Mouse (Mus musculus) T-helper 1 cell (primary cell): ENCODE results near the gene Ctnnd2.

Experiments used
- in situ Hi-C: fragments of 300-600 bp; cut with MboI, MseI; formaldehyde crosslinking; loops from one replicate; pipeline ENCODE4 v1.15.1; 2025; ENCODE audit warnings: high pct_unique_total_duplicates

Ctnnd2 gene

DNA sequence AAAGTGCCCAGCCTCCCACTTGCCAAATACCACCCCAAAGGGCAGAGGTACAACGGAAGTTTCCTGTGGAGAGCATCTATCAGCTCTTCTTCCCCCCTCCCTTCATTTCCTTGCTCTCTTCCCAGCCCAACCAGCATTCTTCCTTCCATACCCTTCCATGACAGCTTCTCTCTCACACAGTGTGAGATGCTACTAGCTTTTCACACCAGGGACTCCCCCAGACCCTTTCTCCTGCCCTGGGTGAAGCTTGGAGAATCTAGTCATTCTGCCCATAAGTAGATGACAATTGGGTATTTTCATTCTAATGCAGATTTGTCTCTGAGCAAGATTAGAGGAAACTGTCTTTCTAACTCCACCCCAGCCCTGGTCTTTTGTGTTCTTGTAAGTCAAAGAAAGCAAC lies 473.3 kb downstream of the Ctnnd2 start:
- in situ Hi-C loops: no loop called here

DNA sequence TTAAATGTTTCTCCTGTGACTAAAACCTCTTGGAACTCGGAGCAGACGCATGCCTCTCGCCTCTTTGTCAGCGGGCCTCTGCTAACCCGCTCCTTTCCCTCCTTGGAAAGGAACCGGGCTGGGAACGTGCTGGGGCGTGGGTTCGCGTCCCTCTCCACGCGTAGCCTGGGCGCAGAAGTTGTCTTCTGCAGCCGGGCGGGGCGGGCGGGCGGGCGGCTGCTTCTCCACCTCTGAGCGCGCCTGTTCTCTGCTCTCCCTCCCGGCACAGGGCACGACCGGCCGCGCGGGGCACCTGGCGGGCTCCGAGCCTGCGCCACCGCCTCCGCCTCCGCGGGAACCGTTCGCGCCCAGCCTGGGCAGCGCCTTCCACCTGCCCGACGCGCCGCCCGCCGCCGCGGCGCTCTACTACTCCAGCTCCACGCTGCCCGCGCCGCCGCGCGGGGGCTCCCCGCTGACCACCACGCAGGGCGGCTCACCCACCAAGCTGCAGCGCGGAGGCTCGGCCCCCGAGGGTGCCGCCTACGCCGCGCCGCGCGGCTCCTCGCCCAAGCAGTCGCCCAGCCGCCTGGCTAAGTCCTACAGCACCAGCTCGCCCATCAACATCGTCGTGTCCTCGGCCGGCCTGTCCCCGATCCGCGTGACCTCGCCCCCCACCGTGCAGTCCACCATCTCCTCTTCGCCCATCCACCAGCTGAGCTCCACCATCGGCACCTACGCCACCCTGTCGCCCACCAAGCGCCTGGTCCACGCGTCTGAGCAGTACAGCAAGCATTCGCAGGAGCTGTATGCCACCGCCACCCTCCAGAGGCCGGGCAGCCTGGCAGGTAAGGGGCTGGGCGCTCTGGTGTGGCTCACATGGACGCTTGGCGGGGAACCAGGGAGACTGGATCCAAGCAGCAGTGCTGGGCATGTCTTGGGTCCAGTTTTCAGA lies 474.4 kb downstream of the Ctnnd2 start:
- in situ Hi-C loops: no loop called here

DNA sequence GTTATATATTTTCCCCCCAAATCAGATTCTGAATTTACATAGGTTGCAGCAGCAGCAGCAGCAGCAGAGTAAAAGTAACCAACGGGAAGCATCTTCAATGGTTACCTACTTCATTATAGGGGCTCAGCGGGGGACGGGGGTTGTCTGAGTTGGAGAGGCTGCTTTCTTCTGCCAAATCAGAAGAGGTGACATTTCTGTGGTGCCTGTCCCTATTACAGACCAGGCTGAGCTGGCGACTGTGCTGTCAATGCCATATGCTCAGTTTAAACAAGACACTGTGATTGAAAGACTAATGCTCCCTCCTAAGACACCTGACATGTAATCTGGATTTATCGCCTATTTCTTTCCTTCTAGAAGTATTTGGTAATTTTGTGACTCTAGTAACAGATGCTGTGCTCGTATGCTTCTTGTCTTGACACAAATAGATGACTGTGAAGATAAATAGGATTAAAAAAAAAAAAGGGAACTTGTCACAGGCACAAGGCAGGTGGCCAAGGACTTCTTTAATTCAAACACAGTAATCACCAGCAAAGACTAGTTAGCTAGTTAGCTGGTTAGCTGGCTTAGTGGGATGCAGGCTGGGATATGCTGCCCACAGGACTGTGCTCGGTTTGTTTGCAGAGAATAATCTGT lies 475.4 kb downstream of the Ctnnd2 start:
- in situ Hi-C loops: no loop called here

DNA sequence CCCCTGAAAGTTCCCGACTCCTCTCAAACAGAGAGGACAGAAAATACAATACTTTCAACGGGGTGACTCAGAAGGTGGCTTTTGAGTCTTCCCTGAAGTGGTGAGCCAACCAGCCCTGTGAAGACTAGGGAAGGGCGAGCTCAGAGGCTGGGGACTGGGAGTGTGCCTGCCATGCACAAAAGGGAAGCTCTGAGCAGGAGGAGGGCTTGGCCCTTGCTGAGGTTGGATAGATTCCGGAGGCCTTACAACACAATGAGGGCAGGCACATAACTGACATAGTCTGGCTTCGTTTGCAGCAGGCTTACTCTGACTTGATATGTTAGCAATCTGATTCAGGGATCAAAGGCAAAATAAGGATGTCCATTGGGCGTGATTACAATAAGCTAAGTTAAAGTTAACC lies 477.6 kb downstream of the Ctnnd2 start:
- in situ Hi-C loops: no loop called here

DNA sequence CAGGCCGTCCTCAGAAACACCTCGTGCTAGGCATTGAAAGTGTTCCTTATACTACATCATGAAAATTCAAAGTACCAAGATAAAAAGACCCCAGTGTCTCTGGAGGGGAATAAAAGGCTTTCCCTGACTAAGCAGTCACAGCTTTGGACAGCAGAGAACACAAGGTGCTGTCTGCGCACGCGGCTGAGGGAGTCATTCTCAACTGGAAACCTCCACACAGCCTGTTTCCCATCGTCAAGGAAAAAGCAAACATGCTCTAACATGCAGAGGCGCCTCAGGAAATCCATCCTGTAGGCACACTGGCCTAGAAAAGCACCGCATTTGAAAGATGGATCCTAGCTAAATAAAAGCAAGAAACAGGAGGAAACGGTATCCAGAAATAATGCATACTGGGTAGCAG lies 483.0 kb downstream of the Ctnnd2 start:
- in situ Hi-C loops: no loop called here

DNA sequence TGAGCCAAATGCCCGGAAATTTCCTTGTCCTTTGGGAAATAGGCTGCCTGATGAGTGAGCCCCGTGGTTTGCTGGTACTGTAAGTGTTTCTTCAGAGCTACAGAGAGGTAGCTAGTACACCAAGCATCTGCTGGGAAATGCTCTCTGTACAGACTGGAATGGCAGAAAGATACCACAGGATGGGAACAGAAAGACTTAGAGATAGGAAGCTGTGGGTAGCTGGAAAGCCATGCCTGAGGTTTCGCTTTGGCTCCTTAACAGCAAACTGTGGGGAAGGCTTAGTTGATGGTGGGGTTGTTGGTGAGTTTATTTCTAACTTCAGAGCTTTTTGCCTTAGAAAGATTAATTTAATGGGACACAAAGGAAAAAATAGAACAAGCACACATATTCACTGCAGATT lies 485.2 kb downstream of the Ctnnd2 start:
- in situ Hi-C loops: no loop called here

DNA sequence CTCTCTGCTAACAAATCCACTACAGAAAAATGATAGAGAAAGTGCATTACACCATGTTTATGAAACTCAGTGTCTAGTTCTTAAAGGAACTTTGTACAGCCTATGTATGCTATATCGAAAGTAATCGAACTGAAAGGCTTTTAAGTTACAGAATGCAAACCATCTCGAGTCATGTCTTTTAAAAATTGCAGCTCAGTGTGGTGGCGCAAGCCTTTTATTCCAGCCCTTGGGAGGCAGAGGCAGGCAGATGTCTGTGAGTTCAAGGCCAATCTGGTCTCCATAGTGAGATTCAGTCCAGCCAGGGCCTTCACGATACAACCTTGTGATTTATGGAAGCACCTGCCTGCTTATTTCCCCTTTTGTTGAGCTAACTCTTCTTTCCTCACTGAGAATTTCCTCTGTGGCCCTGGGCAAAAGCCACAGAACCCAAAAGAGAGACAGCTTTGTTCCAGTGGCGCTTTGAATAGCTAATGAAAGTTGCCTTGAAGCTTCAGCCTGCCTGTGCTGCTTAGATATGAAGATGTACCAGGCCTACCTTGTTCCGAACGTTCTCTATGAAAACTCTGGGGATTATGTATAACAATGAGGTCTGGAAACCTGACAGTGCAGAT lies 488.3 kb downstream of the Ctnnd2 start:
- in situ Hi-C loops: no loop called here

DNA sequence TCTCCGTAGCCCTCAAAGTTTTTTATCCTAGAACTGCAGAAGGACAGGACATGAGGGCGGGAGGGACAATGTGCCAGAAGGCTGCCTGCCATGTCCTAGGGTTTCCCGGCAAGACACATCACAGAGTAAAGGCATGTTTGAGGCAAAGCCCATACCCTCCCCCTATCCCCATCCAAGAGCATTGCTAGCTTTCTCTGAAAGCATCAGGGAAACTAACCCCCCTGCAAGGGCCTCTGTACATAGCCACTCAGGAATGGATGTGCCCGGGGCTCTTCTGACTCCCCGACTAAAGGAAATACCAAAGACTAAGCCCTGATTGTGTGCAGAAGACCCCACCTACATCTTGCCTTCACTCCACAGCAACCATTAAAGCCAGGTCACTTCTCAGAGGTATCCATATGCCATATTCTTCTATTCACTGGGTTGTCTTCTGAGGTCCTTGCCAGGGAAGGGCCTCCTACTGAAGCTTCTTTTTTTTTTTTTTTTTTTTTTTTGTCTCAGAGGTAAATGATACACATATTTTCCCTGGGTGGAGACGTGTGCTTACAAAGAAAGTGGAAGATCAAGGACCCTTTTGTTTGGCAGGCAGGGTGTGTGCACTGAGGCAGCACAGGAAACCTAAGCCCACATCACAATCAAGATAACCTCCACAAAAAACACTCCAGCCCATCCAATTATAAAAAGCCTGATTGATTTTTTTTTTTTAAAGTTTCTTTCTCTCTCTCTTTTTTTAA lies 489.5 kb downstream of the Ctnnd2 start:
- in situ Hi-C loops: no loop called here

DNA sequence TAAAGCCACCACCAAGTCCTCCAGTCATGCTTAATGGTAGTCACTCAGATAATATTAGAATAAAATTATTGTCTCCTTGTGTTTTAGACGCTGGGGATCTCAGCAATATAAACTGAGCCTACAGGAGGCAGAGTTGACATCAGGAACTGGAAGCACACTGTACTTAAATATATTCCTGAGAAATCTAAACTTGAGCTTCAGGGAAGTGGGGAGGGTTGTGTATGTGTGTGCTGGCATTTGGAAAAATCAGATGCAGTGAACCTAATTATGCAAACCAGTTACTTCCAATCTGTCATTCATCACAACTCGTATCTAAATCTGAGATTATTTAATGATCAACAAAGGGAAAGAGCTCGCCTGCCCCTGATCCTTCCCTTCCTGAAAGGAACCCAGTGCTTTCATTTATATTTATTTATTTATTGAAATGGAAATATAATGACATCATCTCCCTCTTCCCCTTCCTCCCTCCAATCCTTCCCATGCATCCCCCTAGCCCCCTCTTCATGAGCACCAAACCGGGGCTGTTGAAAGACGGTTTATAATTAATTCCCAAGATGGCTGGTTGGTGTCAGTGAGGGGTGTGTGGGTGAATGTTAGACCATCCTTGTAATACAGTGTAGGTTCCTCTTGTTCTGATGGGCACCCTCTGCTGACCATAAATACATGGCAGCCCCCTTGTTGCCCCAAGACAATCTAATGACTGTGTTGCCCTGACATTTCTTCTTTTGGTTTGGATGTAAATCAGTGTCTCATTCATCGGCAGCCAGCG lies 495.6 kb downstream of the Ctnnd2 start:
- in situ Hi-C loops: no loop called here

DNA sequence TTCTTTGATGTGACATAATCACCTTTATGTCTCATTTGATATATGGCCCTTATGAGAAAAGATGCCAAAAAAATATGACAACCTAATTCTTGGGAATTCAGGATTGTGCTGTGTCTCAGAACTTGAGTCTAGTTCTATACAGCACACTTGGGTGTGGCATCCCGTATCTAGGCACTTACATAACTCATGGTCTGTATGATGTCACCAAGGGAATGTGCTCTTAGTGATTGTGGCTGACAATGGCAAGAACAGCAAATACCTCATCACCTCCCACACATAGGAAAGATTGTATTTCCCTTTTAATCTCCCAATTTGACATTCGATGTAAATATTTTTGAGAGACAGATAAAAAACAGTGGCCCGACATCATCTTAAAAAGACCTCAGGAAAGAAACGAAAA lies 509.5 kb downstream of the Ctnnd2 start:
- in situ Hi-C loops: no loop called here

DNA sequence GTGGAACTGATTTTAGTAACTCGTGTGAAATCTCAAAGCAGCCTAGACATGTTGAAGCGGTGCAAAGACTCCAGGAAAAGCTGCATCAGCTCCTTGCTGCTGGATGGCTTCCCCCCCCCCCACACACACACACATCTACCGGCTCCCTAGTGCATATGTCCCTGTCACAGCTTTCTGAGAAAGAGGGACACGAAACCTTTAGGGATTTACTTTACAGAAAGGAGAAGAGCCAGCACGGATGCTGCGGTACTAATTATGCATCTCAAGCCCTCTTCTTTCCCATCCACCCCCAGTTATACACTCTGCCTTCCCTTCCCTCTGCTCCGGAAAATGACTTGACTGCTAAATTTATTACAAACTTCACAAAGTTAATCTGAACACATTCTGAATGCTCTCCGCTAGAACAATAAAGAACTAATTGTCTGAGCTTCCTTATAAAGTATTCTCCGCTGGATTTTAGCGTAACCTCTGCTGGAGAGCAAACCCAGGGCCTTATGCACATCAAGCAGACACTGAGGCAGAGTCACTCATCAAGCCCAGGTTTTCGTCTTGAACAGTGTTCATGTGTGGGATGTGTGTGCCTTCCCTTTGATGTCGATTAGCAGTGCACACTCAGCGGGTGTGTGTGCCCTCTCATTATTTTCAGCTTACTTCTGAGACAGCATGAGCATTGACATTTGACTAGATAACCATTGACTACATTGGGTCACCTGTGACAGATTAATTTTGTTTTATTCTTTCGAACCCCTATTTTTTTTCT lies 510.1 kb downstream of the Ctnnd2 start:
- in situ Hi-C loops: no loop called here

DNA sequence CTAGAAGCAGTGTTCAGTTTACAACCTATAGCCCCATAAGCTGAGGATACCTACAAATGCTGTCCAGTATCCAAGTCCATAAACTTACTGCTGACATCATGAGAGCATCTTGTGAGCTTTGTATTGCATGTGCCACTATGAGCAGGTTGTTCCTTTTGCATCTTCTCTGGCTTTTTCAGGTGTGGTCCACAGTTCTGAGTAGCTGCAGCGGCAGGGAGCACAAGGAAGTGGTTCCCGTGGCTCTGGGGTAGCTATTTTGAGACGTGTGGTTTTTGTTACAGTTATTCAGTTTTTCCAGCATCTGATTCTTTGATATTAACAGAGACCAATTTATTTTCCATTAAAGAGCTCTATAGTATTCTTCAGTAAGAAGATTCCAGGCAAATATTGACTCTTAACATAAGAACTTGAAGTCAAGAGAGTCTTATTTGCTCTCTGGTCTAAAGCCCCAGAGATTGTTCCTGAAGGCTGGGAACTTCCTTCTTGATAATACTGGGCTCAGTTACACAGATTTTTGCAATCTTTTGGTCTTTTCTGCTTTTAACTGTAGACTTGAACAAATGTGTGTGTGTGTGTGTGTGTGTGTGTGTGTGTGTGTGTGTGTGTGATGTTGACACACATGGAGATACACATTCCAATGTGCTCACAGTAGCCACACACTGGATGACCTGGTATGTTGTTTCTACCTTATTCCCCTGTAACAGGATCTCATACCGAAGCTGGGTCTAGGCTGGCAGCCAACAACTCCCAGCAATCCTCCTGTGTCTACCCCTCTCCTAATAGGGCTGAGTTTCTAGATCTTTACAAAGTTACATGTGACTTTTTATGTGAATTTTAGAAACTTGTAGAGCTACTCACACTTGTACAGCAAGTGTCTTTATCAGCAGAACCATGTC lies 514.1 kb downstream of the Ctnnd2 start:
- in situ Hi-C loops: no loop called here

DNA sequence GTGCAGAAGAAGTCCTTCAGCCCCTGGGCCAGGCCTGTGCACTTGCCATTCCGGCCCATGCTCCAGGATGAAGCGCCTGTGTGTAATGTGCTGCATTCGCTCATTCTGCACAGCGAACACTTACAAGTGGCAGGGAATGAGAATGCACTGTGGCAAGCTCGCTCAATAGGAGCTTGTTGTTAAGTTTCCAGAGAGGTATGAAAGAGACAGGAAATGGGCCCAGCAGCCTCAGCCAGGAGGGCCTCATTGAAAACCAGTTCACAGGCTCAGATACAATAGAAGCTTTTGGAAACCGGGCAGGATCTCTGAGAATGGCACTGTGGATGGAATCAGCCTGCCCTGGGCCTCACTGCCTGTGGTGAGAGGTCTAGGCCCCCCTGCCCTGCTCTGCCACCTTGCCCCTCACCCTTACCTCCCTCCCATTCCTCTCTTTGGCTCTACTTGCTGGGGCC lies 521.4 kb downstream of the Ctnnd2 start:
- in situ Hi-C loops: no loop called here

DNA sequence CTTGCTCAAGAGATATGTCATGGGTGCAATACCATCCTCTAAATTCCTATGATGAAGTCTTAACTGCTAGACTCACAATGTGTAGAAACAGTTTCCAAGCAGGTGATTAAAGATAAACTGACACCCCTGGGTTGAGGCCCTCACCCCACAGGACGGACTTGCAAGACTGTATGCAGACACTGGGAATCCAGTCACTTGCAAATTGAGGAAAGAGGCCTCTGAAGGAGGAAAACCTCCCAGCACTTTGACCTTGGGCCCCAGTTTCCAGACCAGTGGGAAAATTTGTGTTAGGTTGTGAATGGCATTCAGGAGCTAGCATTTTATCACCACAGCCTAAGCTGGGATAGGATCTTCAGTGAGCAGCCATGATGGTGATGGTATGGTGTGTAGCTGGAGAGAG lies 521.9 kb downstream of the Ctnnd2 start:
- in situ Hi-C loops: no loop called here

DNA sequence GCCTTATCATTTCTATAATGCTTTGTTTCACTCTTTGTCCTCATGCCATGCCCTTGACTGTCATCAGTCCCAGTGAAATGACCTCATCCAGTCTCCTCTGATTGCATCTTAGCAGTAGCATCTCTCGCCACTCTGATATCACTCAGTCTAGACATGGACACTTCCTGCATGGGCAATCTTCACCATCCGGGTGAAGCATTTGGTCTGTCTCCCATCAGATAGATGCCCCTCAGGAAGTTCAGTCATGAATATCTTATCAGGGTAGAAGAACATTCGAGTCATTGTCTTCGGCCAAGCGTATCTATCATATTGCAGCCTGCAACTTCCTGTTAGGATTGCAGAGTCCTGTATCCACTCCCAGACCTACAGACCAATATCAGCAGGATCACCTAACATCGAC lies 523.5 kb downstream of the Ctnnd2 start:
- in situ Hi-C loops: no loop called here

DNA sequence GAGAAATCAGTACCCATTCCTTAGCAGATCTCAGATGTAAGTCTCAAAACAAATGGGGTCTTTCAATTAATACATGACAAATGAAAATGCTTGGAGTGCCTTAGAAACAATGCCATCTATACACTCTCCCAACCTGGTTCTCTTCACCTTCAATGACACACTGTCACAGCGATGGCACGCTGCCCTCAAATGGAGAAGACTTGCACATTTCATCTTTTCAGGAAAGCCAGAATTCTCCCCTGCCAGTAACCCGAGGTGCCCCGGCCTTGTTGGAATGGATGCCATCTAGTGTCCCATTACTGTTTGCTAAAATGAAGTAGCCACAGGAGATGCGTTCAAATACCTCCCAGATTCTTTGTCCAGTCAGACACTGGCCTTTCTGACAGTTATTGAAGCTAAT lies 525.0 kb downstream of the Ctnnd2 start:
- in situ Hi-C loops: no loop called here

DNA sequence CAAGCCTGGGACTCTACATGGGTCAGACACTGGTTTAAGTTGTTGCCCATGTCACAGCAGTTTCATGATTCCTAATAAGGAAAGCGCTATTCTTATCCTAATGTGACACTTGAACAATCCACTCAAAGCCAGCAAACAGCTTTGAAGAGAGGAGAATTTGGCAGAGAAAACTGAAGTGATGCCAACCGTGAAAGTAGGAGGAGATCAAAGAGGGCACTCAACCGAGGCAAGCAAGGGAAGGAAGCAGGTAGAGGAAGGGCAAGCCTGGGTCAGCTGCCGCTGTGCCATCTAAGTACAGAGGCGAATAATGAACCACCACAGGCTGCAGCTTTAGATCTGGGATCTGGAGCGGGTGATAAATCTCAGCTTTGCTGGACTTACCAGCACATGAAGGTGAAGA lies 528.4 kb downstream of the Ctnnd2 start:
- in situ Hi-C loops: no loop called here

DNA sequence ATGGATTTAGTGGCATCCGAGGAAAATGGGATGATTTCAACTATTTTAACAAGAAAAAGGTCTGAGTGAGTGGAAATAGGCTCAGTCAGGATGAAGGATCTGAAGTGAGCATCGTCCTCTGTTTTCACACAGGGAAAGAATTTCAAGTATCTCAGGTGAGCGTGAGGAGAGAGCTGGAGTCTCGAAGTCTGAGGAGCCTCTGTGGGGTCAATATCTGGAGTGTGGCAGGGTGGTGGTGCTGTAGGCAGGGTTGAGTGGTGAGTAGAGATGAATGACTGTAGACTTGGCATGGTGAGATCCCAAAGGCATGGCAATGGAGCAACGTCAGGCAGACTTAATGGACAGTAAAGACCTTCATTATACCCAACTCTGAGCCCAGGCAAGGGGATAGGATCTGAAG lies 529.2 kb downstream of the Ctnnd2 start:
- in situ Hi-C loops: no loop called here

DNA sequence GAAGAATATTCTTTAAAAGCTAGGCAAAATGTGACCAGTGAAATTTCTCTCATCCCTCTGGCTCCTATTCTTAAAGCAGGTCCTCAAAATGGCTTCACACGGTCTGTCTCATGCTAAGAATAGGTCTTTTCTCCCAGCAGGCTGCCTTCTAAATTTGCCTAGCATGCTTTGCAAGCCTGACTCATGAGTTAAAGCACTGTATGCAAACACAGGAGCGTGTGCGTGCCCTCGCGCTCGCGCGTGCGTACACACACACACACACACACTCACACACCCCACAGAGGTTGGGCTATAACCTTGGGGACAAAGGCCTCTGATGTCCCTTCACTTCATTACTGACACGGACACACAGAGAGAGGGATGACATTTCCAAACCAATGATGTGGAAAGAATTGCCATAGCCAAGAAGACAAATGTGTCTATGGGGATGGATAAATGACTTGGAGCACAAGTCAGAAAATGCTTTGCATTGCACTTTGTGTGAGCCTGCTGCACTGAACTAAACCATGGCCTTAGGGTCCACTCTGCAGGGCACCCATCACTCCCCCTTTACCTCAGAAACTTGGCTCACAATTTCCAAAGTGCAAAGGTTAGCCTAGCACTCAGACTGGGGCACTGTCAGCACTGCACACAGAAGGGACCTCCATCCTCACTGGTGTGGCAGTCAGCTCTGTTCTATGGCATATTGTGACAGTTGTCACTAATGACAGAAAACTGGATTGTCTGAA lies 536.8 kb downstream of the Ctnnd2 start:
- in situ Hi-C loops: no loop called here
